Mouse (Mus musculus) liver, embryonic 14.5 days (tissue): ENCODE results near the gene Cd109.

Experiments
- CTCF ChIP-seq: IDR thresholded peaks from 2 replicates; pipeline ENCODE4 v1.5.1; 2016; ENCODE audit warnings: antibody characterized with exemption, low read depth, control low read depth
- EP300 ChIP-seq: IDR thresholded peaks from 2 replicates; pipeline ENCODE4 v1.6.1; 2016; ENCODE audit warnings: antibody characterized with exemption, low read depth

DNA sequence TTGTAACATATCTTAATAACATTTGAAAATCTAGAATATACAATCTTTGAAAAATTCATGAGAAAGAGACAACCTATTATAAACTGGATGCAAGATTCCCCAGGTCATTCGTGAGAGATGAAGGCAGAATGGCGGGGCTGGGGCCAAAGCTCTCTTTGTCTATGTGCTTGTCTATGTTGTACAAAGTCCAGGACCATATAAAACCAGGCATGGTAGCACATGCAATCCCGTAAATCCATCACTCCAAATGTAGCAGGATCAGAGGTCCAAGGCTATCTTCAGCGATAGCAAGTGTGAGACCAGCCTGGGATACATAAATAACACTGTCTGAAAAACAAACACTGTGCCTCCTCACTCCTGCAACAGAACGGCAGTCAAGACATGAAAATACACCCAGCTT lies 15.4 kb upstream of the Cd109 start:
- TF ChIP-seq EP300: no peak
- TF ChIP-seq CTCF: no peak
